Mouse (Mus musculus) gastrocnemius, adult 8-10 months (tissue): ENCODE data around the gene Mvk. TPM values are rescaled to one million over a fixed set of nuclear protein-coding genes. Genes with fewer than 3 reads are reported as not detected.

ENCODE experiments used
- DNase-seq, 2 experiments: peaks; one replicate each; pipeline ENCODE4 v3.0.0; 2022; ENCODE audit warnings: low spot score in 2 of 2
- total RNA-seq, 4 experiments: library from RNA; stranded (reverse); gene quantifications; 2 replicates each; pipeline ENCODE4 v1.2.4; 2022

Gene Mvk
- total RNA-seq: 10 to 100 TPM in 3 of 4 experiments, 1 to 10 TPM in 1; 9.9 to 11.0 (median 10.4) TPM

DNA sequence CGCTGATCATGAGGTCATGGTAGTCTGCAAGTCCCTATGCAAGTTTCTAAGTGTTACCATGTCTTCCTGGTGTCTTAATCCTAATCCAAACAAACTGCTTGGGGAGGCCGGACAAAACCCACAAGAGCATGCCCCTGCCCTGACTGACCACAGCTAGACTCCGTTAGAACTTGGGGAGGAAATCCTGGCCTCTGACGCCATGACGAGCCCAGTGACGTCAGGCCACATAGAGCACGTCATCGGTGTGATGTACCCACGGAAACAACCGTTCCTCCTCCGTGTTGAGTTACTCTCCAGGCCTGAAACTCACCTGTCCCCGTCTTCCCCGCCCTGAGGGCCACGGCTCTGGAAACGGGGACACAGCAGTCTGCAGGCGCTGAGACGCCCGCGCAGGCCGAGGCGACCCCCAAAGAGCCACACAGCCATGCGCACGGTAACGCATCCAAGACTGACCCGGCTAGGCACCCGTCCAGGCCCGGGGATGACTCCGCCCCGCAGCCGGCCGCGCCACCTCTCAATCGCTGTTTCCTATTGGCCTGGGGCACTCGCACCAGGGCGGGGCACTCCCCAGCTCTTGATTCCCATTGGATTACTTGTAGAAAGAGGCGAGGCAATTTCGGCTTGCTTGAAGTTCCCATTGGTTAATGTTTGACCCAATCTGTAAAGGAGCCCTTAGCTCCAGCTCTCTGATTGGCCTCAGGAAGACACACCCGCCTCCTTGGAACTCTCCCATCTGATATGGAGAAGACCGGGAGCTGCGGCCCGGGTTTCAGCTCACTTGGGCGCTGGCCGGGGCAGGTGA, at the start of gene Mvk, which contains the start of gene Mmab:
Gene Mvk, plus strand, starts transcription at position 704 of the 802 bp plus-strand sequence.
Gene Mmab, minus strand, starts transcription at position 495 of the 802 bp plus-strand sequence.
- DNase-seq: peak; percentile 98

DNA sequence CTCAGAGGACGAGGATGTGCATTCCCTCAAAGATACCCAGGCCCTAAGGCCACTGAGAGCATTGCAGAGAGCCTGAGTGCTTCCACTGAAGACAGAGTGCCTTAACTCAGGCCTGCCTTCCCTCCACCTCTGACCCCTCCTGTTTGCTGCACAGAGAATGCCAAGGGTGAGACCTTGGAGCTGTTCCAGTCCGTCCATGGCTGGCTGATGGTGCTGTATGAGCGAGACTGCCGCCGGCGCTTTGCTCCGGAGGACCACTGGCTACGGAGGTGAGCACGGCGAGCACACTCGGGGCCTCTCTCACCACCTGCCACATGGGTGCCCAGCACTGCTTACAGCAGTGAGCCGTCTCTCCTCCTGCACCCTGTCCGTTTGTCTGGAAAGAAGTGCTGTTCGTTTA, 37.5 kb upstream of the Mvk start:
- DNase-seq: no peak

- no peak for DNase-seq
Observed at GRCm38 (mm10) chr5:114407269-114407668, 36.8 kb upstream of the Mvk start.

DNA sequence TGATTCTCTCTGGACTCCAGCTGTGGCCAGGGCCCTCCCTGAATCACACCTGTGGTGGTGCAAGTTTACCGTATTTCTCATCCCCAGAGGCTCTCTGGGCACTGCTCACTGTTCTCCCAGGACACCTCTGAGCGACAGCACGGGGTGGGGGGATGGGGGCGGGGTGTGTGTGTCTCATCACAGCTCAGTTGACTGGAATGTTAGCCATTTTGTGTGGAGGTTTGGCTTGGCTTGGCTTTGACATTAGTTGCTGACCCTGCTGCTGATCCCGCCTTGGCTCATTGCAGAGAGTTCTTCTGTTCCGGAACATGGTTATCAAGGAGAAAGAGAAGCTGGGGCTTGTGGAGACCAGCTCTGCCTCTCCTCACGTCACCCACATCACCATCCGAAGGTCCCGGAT, 36.3 kb upstream of the Mvk start:
- no peak for DNase-seq

DNA sequence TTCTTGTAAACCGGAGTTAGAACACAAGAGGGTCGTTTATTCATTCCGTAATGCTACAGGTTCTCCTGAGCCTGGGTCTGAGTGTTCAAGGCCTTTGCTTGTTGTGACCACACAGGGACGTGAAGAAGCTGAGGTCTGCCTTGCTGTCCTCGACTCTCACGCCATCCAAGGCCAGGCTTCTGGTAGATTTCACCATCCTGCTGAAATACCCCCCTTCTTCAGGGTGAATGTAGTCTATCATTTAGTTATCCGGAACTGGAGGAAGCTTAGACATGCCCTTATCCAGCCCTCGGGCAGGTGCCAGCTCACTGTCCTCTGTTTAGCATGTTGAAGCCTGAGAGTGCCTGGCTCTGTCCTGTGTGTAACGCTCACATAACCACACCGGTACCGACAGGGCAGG, 35.2 kb upstream of the Mvk start:
- no peak for DNase-seq

DNA sequence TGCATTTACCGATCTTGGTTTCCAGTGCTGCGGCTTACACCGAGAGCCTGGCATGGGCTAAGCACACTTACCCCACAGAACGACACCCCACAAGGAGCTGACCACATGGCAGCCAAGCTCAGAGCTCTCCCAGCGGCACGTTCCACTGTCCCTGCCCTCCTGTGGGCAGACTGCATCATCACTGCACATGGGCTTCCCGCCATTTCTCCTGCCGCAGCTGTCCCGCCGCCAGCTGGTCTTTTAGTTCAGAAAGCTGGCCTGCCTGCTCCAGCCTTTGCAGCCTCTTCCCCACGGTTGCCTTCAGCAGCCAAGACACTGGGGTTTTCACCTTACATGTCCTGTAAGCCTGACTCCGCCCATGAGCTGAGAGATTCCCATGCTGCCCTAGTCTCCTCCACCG, 33.6 kb upstream of the Mvk start:
- DNase-seq: no peak

- no peak for DNase-seq
Observed at GRCm38 (mm10) chr5:114412361-114412998, 31.6 kb upstream of the Mvk start.

DNA sequence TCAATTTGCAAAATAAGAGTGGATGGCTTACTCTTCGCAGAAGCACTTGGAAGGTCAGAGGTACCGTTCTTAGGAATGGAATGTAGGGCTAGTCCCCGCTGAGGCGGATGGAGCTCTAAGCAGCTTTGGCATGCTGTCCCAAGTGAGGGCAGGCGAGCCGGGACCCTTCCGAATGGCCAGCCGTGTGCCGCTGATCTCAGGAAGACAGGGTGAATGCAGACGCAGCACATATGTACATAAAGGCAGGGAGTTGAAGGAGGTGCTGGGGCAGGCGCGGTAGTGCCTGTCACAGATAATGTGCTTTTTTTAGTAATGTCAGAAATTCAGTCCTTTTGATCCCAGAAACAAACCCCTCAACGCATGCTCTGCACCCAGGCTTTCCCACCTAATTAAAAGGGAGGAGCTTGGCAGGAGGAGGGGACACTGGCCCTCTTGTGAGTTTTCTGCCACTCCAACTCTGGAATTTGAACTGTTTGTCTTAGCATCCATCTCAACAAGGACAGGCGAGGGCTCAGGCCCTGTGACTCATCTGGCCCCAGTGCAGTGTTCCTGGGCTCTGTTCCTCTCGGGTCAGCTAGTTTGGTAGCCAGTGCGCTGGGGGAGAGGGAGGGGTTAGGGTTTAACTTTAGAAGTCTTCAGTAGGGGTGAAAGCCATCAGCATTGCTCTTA, 30.9 kb upstream of the Mvk start:
- peak; percentile 26 for DNase-seq

GRCm38 (mm10) chr5:114415606-114416005, 28.5 kb upstream of the Mvk start:
- DNase-seq: no peak

DNA sequence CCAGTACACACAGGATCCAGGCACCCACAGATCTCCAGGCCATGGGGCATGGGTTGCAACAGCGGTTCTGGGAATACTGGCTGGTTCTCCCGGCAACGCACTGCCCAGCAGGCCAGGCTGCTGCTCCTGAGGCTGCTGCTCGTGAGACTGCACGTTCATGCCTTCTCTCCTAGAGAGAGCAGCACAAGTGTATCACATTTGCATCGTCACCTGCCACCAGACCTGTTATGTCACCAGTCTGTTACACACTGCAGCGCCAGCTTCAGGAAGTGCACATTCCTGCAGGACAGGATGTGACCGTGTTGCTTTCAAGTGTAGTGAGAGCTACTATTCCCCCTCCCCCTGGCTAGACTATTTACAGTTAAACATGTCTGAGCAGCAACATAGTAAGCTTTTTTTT, 27.2 kb upstream of the Mvk start:
- DNase-seq: no peak

DNA sequence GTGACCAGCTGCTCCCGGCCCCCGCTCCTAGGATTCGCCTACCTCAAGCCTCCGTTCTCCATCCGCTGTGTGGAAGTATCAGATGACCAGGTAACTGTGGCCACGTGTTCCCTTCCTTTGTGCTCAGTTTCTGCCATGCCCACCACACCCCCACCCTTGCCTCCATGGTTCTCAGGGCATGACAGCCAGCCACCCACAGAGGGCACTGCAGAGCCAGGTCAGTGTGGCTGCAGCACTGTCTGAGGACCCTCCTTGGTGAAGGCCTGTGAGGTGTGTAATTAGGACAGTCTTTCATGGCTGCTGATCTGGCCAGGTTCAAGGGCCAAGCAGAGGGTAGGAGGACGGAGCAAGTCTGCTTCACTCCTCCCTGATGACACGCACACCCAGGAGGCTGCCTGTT, 25.5 kb upstream of the Mvk start:
- DNase-seq: no peak

GRCm38 (mm10) chr5:114421561-114422298, 22.3 kb upstream of the Mvk start:
- no peak for DNase-seq

DNA sequence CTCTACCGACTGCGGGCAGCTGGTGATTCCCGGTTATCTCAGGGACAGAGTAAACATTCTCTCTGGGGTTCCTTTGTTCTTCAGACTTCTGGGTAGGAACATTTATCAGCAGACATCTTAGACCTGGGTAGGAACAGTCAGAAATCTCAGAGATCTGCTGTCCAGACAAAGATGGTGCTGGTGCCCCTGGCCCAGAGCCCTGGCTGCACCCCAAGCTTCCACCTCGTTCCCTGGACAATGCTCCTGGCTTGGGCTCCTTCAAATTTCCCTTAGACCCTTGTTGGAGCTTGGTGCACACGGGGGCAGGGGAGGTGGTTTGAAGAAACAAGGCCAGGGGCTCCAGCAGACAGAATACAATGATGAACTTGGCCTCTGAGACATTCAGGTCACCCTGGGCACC, 21.5 kb upstream of the Mvk start:
- no peak for DNase-seq

GRCm38 (mm10) chr5:114423961-114424360, 20.1 kb upstream of the Mvk start:
- no peak for DNase-seq

DNA sequence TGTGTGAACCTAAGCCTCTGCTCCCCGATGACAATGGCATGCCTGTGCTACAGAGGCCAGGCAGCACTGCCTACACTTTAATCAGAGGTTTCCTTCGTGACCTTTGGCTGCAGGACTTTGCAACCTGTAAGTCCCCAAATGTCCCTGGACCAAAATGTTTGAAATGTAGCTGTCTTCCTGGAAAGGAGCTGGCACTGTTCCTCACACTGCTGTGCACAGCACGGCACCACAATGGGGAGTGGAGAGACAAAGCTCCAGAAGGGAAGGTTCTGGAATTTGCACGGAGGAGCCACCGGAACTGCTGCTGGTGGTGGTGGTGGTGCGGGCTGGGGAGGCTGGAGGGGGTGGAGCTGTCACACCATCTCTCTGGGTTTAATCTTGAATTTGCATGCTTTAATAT, 17.3 kb upstream of the Mvk start:
- DNase-seq: no peak

- no peak for DNase-seq
Observed at GRCm38 (mm10) chr5:114428621-114429020, 15.4 kb upstream of the Mvk start.

DNA sequence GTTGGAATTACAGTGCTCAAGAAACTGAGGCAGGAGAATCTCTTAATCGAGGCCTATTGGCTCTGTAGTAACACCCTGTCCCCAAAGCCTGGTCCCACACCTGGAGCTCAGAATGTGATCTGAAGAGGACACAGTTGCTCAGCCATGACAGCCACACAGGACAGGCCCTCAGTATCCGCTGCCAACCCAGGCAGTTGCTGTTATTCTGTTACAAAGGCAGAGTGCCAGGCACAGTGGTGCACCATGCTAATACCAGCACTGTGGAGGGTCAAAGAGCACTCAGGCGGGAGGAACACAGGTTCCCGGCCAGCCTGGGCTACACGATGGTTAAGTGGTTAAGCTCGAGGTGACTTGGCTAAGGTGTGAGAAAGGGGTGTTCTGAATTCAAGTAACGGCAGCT, 14.3 kb upstream of the Mvk start:
- no peak for DNase-seq

- DNase-seq: no peak
Observed at GRCm38 (mm10) chr5:114434359-114434758, 9.7 kb upstream of the Mvk start.

DNA sequence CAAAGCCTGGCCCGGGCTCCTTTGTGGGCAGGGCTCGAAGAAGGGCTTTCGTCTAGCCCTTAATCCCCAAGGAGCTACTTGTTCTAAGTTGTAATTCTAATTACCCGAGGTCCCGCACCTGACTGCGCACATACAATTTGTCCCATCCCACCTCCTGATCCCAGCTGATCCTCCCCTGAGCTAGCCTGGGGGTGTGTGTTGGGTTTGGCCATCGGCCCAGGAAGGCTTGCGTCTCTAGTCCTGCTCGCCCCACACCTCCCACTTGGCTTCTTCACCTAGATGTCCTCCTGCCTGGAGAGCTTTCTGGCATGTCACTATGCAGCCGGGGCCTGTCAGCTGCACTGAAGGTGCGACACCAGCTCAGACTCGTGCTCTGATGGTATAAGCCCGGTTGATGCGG, 8.5 kb upstream of the Mvk start:
- DNase-seq: no peak

GRCm38 (mm10) chr5:114444368-114444692, 261 bp downstream of the Mvk start:
- DNase-seq: no peak

DNA sequence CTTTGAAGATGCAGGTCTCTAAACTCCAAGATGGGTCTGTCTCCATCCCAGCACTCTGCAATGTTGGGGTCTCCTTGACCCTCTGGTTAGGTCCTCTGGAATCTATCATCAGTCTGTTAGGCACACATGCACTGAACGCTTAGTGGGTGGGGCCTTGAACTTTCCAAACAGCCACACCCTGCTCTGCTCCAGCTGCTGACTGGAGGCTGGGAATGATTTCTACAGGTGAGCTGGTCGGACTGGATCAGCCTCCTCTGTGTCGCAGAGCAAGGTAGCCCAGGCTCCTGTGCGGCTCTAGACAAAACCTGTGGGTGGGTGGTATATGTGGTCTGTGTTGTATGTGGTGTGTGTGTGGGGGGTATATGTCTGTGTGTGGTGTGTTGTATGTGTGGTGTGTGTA, 4.9 kb downstream of the Mvk start:
- no peak for DNase-seq

GRCm38 (mm10) chr5:114456287-114456686, 12.2 kb downstream of the Mvk start:
- no peak for DNase-seq
